Mouse (Mus musculus): ENCODE results near the gene Exoc2.

GRCm38 (mm10) chr13:30921914-30922313 is 52.0 kb downstream of the Exoc2 start:
- TF ChIP-seq USF1 (IDR thresholded peaks at IDR 0.05; ENCODE audit: low read depth) (no peak), CTCF (IDR thresholded peaks at IDR 0.05; ENCODE audit: control insufficient read depth, insufficient read depth, insufficient read length) (no peak), MYOG (IDR thresholded peaks at IDR 0.05; ENCODE audit: control insufficient read depth, extremely low read depth, insufficient read length) (no peak), MAX (IDR thresholded peaks at IDR 0.05) (no peak), CEBPB (IDR thresholded peaks at IDR 0.05; ENCODE audit: low read depth) (no peak), MYOD1 (IDR thresholded peaks at IDR 0.05; ENCODE audit: control insufficient read depth, insufficient read length, low read depth) (no peak), FOSL1 (IDR thresholded peaks at IDR 0.05; ENCODE audit: insufficient read depth, low read length, poor library complexity, severe bottlenecking) (no peak)

Data from C2C12 (cell line).